Mouse (Mus musculus) embryo, embryonic 10 days (tissue): ENCODE measurements at regions not wholly inside any gene's neighbourhood (a gene's known extent, or its start where the extent isn't known, plus 50 kb on each side); places are given as distances from the start of the nearest gene placed in this dataset.

Experiments
- DNase-seq: peaks from one replicate; pipeline ENCODE4 v3.0.0-alpha.2; 2015; ENCODE audit warnings: low spot score

DNA sequence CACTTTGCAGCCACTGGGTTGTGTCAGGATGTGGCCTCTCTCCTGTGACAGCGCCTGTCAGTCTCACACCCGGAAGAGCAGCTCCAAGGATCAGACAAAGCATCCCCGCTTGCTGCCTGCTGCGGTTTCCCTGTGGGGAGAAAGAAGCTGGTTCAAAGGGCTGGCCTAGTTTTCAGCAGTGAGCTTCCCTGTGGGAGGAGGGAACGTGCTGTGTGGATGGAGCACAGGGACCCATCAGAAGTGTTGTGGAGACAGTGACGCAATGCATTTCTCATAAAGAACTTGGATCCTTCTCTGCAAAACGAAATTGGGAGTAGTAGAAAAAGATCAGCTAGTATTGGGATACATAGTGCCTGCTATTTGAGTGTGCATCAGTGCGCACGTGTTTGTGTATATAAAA, 1939.9 kb upstream of the Lrrc6 start:
- no peak for DNase-seq

DNA sequence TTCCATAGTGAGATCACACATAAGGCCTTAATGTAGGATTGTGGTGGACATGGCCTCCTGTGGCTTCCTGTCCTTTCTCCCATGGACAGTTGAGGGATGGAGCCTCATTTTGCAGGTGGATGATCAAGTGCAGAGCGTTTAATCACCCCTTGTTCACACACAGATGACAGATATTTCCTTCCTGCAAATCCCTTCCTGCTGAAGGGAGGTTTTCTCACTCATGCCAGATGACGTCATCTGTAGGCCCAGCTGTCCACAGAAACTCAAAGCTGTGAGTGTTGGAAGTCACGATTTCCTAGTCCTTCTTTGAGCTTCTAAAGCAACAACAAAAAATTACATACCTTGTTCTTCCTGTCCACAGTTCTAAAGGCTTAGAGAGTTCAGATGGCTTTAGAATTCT, 1935.3 kb upstream of the Lrrc6 start:
- peak; percentile 6 for DNase-seq

DNA sequence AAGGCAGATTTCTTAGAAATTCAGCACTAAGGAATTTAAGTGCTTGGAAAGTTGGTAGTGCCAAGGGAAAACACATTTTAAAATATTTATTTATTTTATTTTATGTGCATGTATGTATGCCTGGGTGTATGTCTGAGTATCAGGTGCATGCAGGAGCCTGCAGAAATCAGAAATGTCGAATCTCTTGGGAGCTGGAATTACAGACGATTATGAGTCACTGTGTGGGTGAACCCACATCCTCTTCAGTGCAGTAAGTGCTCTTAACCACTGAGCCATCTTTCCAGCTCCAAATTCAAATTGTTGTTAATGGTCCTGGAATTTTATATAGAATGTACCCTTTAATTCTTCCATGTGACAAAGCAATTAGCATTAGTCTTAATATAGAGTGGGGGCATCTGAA, 1930.5 kb upstream of the Lrrc6 start:
- no peak for DNase-seq

DNA sequence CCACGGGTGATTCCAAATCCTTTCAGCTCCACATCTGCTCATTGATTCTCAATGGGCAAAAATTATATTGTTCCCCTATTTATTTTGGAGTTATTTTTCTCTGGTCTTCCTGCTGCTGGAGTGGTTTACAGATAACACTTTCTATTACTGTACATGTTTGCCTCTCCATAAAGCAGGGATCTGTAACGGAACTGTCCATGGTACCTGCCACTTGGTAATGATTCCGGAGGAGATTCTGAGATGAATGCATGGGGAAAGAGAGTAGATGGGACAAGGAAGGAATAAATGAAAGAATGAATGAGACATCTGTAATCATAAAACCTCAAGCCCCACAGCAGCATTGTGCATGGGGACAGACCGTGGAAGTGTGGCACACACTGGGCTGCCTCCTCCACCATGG, 1929.8 kb upstream of the Lrrc6 start:
- peak; percentile 51 for DNase-seq

DNA sequence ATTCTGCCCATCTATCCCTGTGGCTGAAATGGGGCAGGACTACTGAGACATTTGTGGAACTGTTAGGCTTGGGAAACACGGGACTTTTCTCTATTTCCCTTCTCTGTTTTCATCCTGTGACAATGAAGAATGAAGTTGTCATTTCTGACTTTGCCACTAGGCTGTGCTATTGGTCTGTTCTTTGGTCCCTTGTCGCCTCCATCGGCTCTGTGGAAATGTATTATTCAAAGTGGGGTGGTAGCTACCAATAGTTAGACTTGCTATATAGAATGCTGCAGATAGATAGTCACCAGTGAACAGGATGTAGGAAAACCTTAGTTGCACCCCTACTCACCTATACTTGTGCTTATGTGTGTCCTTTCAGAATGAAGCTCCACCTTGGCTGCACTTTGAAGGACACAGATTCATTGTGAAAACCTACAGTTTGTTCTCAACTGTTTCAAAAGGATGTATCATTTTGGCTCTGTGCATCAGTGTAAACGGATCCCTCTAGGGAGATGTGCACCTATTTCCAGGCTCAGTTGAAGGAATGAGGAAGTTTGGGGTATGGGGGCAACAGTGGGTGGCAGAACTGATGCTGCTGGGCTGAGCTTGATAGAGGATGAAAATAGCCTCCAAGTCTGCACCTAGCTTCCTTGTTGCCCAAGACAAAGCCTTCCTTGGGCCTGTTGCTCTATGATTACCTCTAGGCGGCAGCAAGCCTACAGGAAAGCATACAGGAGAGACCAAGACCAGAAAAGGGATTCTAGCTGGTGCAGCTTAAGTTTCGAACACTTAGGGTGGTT, 1927.9 kb upstream of the Lrrc6 start:
- peak; percentile 81 for DNase-seq

DNA sequence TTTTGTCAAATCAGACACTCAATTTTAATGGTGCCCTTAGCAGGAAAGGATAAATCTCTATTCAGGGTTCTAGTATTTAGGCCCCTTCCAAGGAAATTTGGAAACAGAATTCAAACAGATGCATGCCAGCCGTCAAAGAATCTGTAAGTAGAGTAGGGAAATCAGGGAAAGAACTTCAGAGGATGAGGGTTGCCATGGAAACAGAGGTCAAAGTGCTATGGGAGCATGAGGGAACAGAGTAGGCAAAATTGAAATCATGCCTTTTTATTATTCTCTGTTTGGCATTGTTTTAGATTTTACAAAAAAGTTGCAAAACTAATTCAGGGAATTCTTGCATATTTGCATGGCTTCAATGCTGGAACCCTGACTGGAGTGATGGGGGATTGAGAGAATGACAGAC, 1916.4 kb upstream of the Lrrc6 start:
- DNase-seq: peak; percentile 55

DNA sequence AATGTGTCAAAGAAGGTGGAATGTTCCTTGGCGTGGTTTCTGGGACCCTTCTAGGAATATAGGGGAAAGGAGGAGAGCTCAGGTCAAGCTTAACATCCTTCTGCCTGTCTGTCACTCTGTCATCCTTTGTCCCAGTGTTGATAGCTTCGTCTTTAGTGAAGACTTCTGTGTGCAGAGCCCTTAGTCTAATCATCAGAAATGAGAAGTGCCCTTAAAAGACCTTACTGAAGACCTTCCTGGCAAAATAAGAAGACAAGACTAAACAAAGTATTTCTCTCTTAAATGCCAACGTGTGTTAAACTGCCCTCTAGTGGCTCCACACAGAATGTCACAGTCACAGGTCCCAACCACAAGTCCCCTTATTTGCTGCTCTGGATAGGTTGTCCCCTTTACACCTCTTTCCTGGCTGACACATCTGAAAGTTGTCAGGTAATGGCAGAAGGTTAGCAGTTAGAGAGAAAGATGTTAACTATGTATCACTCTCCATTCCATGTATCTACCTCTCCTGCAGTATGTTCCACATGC, 1914.8 kb upstream of the Lrrc6 start:
- peak; percentile 74 for DNase-seq

DNA sequence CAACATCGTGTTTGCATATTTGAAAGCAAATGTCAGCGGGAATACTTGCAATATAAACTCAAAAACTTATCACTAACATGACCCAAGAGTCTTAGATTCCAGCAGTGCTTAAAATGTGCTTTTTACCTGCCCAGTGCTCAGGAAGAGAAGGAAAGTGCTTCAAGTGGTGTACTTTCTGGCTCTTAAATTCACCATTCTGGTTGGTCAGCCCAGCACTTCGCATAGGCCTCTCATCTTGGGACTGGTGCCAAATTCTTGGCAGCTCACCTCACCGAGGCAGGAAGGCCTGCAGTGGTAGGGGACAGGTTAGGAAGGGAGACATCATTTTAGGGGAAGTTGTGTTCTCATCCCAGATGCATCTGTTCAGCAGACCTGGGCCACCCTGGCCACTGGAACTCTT, 1913.3 kb upstream of the Lrrc6 start:
- DNase-seq: no peak

DNA sequence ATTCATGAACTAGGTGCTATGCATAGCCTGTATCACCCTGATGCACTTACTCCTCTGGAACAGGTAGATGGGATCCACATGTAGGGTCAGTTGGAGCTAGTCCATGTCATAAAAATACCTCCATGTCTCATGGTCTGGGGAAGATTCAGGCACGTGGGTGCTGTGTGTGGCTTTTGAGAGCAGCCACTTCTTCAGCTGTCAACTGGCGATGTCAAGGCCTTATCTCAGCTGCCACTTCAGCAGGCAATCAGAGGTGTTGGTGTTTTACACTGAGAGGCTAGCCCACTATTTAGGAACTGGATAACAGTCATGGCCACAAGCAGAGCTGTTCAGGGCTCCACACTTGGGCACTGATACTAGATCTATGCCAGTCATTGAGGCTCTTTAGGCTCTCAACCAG, 1912.0 kb upstream of the Lrrc6 start:
- DNase-seq: no peak

DNA sequence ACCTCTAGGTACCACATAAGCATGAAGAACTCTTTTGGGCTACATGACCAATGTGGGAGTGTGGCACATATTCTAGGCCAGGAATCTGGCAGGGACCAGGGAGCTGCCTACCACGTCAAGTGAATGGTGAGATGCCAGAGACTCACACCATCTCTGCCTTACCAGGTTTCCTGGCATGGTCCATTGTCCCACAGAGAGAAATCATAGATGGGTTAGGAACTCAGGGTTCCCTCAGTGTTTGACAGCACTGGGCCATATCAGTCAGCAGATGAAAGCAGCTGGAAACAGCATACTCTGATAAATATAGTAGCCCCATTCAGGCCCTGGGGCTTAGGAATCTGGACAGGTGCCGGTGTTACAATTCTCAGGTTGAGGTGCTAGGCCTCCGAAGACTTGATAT, 1911.4 kb upstream of the Lrrc6 start:
- DNase-seq: no peak

DNA sequence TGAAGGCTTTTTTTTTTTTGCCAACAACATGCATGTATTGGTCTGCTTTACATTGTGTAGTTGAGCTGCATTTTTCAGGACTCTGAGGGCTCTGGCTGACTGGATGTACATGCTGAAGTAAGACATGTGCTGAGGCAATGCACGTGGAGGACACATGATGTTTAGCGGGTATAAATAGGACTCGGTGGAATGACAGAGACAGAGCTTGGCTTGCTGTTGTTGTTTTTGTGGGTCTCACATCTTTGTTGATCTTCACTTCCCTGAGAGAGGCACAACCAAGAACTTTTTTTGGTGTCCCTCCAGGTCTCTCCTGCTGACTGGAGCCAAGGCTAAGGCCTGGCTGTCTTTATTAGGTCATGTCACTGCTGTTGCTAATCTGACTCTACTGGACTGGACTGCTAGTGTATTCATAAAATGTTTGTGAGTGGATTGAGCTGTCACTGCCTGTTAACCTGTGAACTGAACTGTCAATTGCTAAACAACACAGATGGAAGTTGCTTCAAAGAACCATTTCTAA, 1902.9 kb upstream of the Lrrc6 start:
- DNase-seq: no peak

DNA sequence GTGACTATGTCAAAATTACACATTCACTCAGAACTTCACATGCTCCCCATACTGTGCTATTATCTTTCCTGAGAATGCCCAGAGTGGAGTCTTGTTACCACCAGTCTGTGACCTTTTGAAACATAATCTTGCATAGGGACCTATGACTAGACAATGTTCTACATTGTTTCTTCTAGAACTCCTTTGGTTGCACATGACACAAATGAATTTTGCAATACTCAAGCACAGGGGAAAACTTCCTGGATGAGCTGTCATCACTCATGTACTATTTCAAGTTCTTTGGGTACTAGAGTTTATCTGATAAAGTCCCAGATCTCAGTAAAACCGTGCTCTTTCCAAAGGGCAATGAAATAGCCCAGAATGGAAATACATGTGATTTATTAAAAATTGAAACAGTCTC, 1901.0 kb upstream of the Lrrc6 start:
- no peak for DNase-seq

DNA sequence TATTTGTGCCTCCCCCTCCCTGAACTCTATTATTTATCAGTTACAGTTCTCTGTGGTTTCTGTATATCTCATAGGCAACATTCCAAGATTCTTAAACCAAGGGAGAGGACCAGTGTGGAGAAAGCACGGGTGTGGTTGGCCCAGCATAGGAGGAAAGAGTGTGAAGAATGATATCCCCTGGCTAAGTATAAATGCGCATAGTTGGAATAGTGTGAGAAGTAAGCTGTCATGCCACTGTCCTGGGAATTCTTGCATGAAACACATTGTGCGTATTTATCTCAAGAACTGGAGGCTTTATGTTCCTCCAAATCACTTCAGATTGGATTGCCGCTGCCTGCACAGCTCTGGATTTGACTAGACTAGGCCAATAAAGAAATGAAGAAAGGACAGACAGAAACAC, 1900.3 kb upstream of the Lrrc6 start:
- no peak for DNase-seq

DNA sequence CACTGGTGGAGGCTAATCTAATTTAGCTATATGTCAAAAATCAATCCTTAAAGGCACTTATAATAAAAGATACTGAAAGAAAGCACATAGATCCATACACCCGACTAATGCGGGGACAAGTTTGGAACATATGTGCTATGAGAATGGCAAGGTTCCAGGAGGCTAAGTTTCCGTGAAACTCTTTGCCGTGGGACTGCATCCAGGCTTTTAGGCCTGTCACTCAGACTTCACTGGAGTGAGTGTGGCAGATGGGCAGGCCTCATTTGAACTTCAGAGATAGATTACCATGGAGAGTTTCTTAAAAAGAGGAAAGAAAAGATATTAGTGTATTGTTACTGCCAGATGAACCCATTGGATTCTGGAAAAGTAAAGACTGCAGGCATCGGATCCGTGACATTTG, 1895.9 kb upstream of the Lrrc6 start:
- no peak for DNase-seq

DNA sequence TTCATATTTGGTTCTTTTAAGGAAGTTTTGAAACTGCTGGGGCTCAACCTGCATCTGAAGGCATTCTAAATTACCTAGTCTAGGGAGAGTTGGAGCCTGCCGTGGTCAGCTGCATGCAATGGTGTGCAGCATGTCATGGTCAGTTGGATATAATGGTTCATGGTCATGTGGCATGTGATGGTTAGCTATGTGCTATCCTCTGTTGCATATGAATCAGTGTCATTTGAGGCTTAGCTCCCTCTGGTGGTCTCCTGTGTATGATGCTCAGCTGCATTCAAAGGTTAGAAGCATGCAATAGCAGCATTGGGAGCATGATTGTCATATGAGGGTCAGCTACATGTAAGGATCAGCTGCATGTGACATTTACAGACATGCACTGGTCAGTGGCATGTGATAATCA, 1894.0 kb upstream of the Lrrc6 start:
- peak; percentile 46 for DNase-seq

DNA sequence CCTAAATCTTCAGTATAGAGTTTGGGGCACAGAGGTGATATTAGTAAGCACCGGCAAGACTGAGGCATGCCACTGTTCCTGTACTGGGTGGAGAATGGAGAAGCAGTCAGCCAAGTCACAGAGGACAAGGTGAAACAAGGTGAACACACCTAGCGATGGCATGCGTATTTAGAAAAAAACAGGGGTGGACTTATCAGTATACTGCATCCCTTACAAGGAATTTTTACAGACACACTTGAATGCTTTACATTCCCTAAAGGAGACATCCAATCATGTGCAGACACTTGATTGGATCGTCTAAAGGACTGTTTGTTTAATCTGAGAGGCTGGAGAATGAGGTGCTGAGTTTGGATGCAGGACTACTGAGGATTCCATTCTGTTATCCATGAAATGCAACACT, 1893.4 kb upstream of the Lrrc6 start:
- DNase-seq: no peak

DNA sequence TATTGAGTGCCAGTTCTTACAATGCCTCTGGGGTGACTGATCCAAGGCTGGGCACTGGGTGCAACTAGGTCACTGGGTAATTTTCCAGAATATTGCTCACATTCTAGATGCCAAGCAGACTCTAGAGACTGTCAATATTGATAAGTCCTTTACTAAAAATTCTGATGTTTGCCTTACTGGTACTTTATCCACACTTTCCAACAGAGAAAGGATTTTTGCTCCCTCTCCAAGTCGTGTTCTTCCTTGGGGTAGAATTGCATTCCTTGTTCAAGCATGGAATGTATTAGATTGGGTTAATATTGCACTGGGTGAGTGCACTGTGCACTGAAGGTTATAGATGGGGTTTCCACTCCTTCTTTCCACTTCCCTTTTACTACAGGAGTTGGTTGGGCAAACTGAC, 1891.0 kb upstream of the Lrrc6 start:
- no peak for DNase-seq

DNA sequence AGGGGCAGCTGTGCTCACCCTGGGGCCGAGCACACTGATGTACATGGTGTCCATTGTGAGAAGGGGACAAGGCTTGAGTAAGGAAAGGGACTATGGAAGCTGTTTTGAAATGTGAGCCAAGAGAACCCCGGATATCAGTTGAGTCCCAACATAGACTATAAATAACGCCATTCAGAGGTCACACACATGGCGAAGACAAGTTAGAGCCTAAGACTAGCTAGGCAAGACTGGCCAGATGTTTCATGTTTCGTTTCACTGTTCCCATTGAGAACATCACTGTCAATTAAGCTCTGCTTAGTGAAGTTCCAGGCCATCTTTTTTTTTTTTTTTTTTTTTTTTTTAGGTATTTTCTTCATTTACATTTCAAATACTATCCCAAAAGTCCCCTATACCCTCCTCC, 1889.1 kb upstream of the Lrrc6 start:
- no peak for DNase-seq

DNA sequence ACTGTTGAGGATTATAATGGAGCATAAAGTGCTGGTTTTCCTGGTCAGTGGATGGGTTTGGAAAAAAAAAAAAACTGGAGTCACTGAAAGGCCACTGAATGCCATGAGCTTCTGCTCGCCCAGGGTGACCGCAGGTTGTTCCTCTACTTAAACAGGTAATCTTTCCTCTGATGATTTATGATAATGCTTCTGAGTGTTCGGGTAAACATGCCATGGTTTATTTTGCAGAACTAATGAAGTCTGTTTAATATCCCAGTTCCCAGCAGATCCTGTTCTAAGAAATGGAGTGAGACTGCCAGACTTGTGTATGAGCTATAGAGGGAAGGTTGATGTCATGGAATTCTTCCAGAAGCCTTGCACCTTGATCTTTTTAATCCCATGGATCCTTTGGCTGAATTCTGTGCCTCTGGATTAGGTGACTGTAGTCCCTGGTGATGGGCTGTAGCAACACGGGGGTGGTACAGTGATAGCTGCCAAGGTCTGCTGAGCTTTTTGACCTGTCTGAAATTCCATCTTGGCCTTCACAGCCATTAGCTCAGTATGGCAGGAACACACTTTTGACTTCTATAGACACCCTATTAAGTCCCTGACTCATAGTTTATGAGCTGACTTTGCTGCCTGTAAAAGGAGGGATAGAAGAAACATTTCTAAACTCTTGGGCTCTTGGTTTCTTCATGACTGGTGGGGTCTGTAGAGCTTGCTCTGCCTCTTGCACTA, 1886.8 kb upstream of the Lrrc6 start:
- DNase-seq: no peak

DNA sequence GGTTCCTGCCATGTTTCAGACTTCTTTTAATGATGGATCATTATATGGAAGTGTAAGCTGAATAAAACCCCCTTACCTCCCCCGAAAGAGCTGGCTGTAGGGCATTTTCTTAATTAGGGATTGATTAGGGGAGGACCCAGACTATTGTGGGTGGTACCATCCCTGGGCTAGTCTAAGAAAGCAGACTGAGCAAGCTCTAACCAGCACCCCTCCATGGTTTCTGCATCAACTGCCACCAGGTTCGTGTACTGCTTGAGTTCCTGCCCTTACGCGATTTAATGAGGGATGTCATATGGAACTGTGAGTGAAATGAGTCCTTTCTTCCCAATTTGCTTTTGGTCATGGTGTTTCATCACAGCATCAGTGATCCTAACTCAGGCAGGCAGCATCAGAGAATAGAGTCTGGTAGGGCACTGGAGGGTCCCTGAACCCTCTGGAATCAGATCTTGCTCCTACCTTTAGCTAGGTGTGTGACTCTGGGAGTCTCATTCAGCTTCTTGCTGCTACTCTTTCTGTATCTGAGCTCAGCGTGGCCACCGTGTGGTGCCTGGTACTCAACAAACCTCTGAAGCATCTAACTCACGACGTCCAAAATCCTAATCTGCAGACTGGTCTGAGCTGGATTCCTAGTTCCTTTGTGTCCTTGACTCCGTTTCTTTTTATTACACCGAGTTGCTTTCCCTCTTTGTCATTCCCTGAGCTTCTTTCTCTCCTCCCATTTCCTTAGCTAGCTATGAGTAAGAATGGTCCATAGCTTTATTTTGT, 1884.0 kb upstream of the Lrrc6 start:
- no peak for DNase-seq

DNA sequence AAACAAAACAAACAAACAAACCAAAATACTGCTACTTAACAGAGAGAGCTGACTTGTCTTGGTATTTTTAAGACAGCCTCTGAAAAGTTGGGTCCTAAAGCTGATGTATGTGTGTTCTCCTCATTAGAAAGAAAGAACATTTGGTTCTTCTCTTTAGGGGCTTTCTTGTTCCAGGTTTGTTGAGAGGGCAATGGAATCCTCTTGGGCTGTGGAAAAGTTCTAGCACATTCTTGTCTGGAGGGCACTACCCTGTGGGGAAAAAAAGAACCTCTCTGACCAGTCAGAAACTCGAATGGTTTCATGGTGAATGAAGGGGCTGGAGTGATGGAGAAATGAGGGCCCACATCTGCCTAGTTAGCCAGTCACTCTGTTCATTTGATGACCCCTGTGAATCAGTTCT, 1874.5 kb upstream of the Lrrc6 start:
- DNase-seq: no peak

DNA sequence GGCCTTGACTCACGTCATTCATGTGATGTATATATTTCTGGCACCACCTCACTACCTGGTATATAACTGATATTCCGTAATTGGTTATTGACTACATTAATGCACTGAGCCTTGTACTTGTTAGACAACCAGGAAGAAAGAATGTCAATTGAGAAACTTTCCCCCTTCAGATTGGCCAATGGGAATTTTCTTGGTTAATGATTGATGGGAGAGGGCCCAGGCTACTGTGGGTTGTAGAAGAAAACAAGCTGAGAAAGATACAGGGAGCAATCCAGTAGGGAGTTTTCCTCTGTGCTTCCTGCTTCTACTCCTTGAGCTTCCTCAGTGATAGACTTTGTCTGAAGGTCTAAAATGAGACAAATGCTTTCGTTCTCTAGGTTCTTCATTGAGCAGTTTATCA, 1866.1 kb upstream of the Lrrc6 start:
- DNase-seq: no peak
